Comparison of ENCODE assay signal across 13 mouse cellular contexts in genomic region chr5:35774137-35774424, GRCm38 (mm10). TPM values are rescaled to one million over a fixed set of nuclear protein-coding genes. Genes with fewer than 3 reads are reported as not detected.
DNase-seq lines count a peak whose midpoint lies in the region; ATAC-seq and TF ChIP-seq lines count a peak whose summit lies in the region.
"Had no signal": no experiment of that assay in that cellular context is flagged by ENCODE, and none has a peak within 500 bp of the region (broad histone marks: within the 10 kb centered on the region; RNA-seq: fewer than 3 reads in every experiment).

No protein-coding gene starts in this region.

- no peaks in the 10 kb centered on the region for H3K27me3 ChIP-seq in embryonic facial prominence, embryonic 10.5 days (replicated peaks; ENCODE audit: low read depth, poor library complexity, severe bottlenecking)
- 0 out of 2 replicates have a peak, but pooled peaks cover 2% of the 10 kb centered on the region for H3K27me3 ChIP-seq in limb, embryonic 12.5 days
- H3K27me3 ChIP-seq in hindbrain, embryonic 13.5 days, result no peaks in the 10 kb centered on the region

- no peaks in the 10 kb centered on the region for H3K36me3 ChIP-seq in ES-E14 (ENCODE audit: control insufficient read depth, insufficient read depth, low read length, poor library complexity, severe bottlenecking)
- H3K36me3 ChIP-seq in embryonic facial prominence, embryonic 10.5 days (replicated peaks), result no peaks in the 10 kb centered on the region
- no peaks in the 10 kb centered on the region for H3K36me3 ChIP-seq in limb, embryonic 12.5 days
- H3K36me3 ChIP-seq in hindbrain, embryonic 13.5 days, result no peaks in the 10 kb centered on the region

- H3K9ac ChIP-seq in ES-E14 (ENCODE audit: insufficient read depth, low read depth, low read length, poor library complexity, severe bottlenecking), result peak overlapping the region; percentile 13; the same call in 1 of the 2 replicates
- no peak overlapping the region for H3K9ac ChIP-seq in limb, embryonic 12.5 days (replicated peaks)
- H3K9ac ChIP-seq in hindbrain, embryonic 13.5 days, result no peak overlapping the region
- H3K9ac ChIP-seq: hindbrain, embryonic 14.5 days had no signal

- 57% methylated on average over 6 of the region's 6 CpGs for WGBS in embryonic facial prominence, embryonic 10.5 days
- WGBS in limb, embryonic 12.5 days, result 9% methylated on average over 6 of the region's 6 CpGs
- 59% methylated on average over 6 of the region's 6 CpGs for WGBS in hindbrain, embryonic 13.5 days

- H3K4me2 ChIP-seq in limb, embryonic 12.5 days, result peak overlapping the region; percentile 32
- no peak overlapping the region for H3K4me2 ChIP-seq in hindbrain, embryonic 13.5 days
- H3K4me2 ChIP-seq: hindbrain, embryonic 14.5 days had no signal

- H3K4me3 ChIP-seq in ES-E14 (ENCODE audit: insufficient read depth in 1 of 2, low read depth in 1 of 2, low read length in 2 of 2, poor library complexity in 1 of 2, severe bottlenecking in 1 of 2), result no peak overlapping the region
- no peak overlapping the region for H3K4me3 ChIP-seq in embryonic facial prominence, embryonic 10.5 days
- no peak overlapping the region for H3K4me3 ChIP-seq in limb, embryonic 12.5 days (replicated peaks)
- no peak overlapping the region for H3K4me3 ChIP-seq in hindbrain, embryonic 13.5 days

- peak; percentile 24 for DNase-seq in kidney, postnatal 14 days
- no peak for DNase-seq in kidney, postnatal 36 days
- no peak for DNase-seq in ES-E14 (ENCODE audit: low read depth, low spot score)
- DNase-seq in embryonic facial prominence, embryonic 10.5 days (ENCODE audit: low spot score), result peak; percentile 16
- DNase-seq in T-cell, adult 2 months (ENCODE audit: low spot score), result no peak
- DNase-seq: adrenal gland, adult 2 months; gastrocnemius, postnatal 14 days; lung, adult 2 months; right cerebral cortex, adult 18-20 months had no signal

- in situ Hi-C loops in ES-E14 (cut with MboI; ENCODE audit: low sequenced_read_pairs in 2 of 2, unreplicated experiment in 2 of 2), result no loop called here

- peaks cover 12 to 36% of the 10 kb centered on the region in 2 experiments for H3K4me1 ChIP-seq in ES-E14 (ENCODE audit: control insufficient read depth in 2 of 2, insufficient read depth in 2 of 2, low read length in 2 of 2, poor library complexity in 1 of 2)
- peaks cover 20% of the 10 kb centered on the region for H3K4me1 ChIP-seq in embryonic facial prominence, embryonic 10.5 days
- H3K4me1 ChIP-seq in limb, embryonic 12.5 days (replicated peaks), result peaks cover 48% of the 10 kb centered on the region
- peaks cover 18% of the 10 kb centered on the region for H3K4me1 ChIP-seq in hindbrain, embryonic 13.5 days (replicated peaks)

- no peak overlapping the region for H3K27ac ChIP-seq in ES-E14 (ENCODE audit: insufficient read depth, low read depth, low read length, poor library complexity, severe bottlenecking)
- peak overlapping the region; percentile 55; the same call in 1 of the 2 replicates for H3K27ac ChIP-seq in embryonic facial prominence, embryonic 10.5 days (replicated peaks)
- H3K27ac ChIP-seq in limb, embryonic 12.5 days, result peak overlapping the region; percentile 87
- no peak overlapping the region; the same call in 1 of the 2 replicates for H3K27ac ChIP-seq in hindbrain, embryonic 13.5 days
- H3K27ac ChIP-seq: hindbrain, embryonic 14.5 days had no signal

- H3K9me3 ChIP-seq in ES-E14 (ENCODE audit: control insufficient read depth, insufficient read depth, low read depth, low read length), result no peaks in the 10 kb centered on the region
- no peaks in the 10 kb centered on the region for H3K9me3 ChIP-seq in embryonic facial prominence, embryonic 10.5 days
- no peaks in the 10 kb centered on the region for H3K9me3 ChIP-seq in limb, embryonic 12.5 days
- no peaks in the 10 kb centered on the region for H3K9me3 ChIP-seq in hindbrain, embryonic 13.5 days

- ATAC-seq in limb, embryonic 12.5 days (ENCODE audit: insufficient number of reproducible peaks, insufficient read depth, low FRiP score, low TSS enrichment, low read depth), result peak; percentile 62; the same call in 1 of the 2 replicates
- ATAC-seq in hindbrain, embryonic 13.5 days (ENCODE audit: low FRiP score), result no peak
- ATAC-seq: forebrain, embryonic 16.5 days had no signal

TF ChIP-seq in ES-E14, 5 proteins besides CTCF, POLR2A, EP300 and RAD21:
- no peak for TF ChIP-seq HCFC1 (IDR thresholded peaks at IDR 0.05; ENCODE audit: borderline replicate concordance, insufficient read depth, low read length)
- TF ChIP-seq CHD2 (IDR thresholded peaks at IDR 0.05; ENCODE audit: low read depth, low read length), result no peak
TF ChIP-seq in ES-E14: peak in this region for 0.

RNA-seq across cellular contexts. Expression of gene Ablim2, which starts 16.4 kb away (rescaled TPM):
- 0.95 and 1.6 TPM in 2 replicates for total RNA-seq in ES-E14 (2012; rRNA removed)
- 0.38 and 0.51 TPM in 2 replicates for polyA plus RNA-seq in embryonic facial prominence, embryonic 10.5 days (2016; fragmentation: Nextera tagmentation; extraction: Ambion mirVana)
- 1.1 TPM in 2 replicates for polyA plus RNA-seq in limb, embryonic 12.5 days (2016; fragmentation: Nextera tagmentation; extraction: Ambion mirVana)
- 9.5 and 10.4 TPM in 2 replicates for polyA plus RNA-seq in hindbrain, embryonic 13.5 days (2015; fragmentation: Nextera tagmentation; extraction: Ambion mirVana)

RNA-seq across cellular contexts. Expression of gene Sh3tc1, which starts 34.3 kb away (rescaled TPM):
- total RNA-seq in ES-E14 (2012; rRNA removed), result 5.1 and 5.9 TPM in 2 replicates
- 3.7 and 4.3 TPM in 2 replicates for polyA plus RNA-seq in embryonic facial prominence, embryonic 10.5 days (2016; fragmentation: Nextera tagmentation; extraction: Ambion mirVana)
- polyA plus RNA-seq in limb, embryonic 12.5 days (2016; fragmentation: Nextera tagmentation; extraction: Ambion mirVana), result 4.3 and 5.6 TPM in 2 replicates
- 2.7 and 3.8 TPM in 2 replicates for polyA plus RNA-seq in hindbrain, embryonic 13.5 days (2015; fragmentation: Nextera tagmentation; extraction: Ambion mirVana)

Comparison
In these comparisons a context has a peak if more than half of its experiments do, and no peak if none do; other contexts are left out.
1. DNase-seq: peak in kidney, postnatal 14 days (single experiment) and embryonic facial prominence, embryonic 10.5 days (single experiment); none in kidney, postnatal 36 days (0 of 2), ES-E14 (single experiment) and T-cell, adult 2 months (single experiment).
2. H3K27ac ChIP-seq: peak in embryonic facial prominence, embryonic 10.5 days (single experiment) and limb, embryonic 12.5 days (single experiment); none in ES-E14 (single experiment) and hindbrain, embryonic 13.5 days (single experiment).